Mouse (Mus musculus) G1E (cell line): ENCODE results near the gene Capn11.

Experiments used
- CTCF ChIP-seq: IDR thresholded peaks from 2 replicates; pipeline ENCODE4 v1.5.1; 2012; ENCODE audit warnings: low read depth, low read length, inconsistent platforms, mixed read lengths
- TAL1 ChIP-seq: conservative IDR thresholded peaks from 2 replicates; pipeline ENCODE4 v1.6.1; 2012; ENCODE audit warnings: low read depth, low read length, inconsistent platforms, mixed read lengths

DNA sequence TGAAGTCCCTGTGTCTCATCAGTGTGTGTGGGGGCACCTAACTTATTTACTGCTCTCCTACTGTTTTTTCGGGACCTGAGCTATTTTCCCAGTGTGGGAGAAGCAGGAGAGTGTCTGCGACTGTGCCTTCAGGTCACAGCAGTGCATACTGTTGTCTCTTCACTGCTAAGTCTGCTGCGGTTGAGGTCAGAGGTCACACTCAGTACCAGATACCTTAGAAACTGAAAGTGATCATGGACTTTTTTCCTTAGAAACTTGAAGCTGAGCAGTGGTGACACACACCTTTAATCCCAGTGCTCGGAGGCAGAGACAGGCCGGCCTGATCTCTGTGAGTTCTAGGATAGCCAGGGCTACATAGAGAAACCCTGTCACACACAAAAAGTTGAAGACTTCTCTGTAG, 33.0 kb upstream of the Capn11 start:
- TF ChIP-seq CTCF (no peak), TAL1 (no peak)
